Mouse (Mus musculus) ES-Bruce4 (cell line): Measurements from ENCODE around the gene Hpn.

Source experiments
- CTCF ChIP-seq: IDR thresholded peaks from one replicate; pipeline ENCODE4 v1.8.1; 2011; ENCODE audit warnings: low read depth, low read length
- POLR2A ChIP-seq: IDR thresholded peaks from one replicate; pipeline ENCODE4 v1.8.1; 2011; ENCODE audit warnings: low read length; ENCODE audit not compliant: insufficient read depth

GRCm38 (mm10) chr7:31059919-31060620 lies 55.0 kb downstream of the Hpn start:
- no peak for TF ChIP-seq POLR2A
- TF ChIP-seq CTCF, result no peak
